Mouse (Mus musculus) brown adipose tissue, adult 24 weeks (tissue): ENCODE results near the gene Lmx1a. TPM values are rescaled to one million over a fixed set of nuclear protein-coding genes. Genes with fewer than 3 reads are reported as not detected.

Source experiments
- H3K27ac ChIP-seq: fragments of 200-500 bp; replicated peaks from 2 replicates; pipeline ENCODE4 v1.5.1; 2012; ENCODE audit warnings: low read depth, mild to moderate bottlenecking, low read length
- H3K4me1 ChIP-seq: fragments of 200-500 bp; 2 replicates; pipeline ENCODE4 v1.6.1; 2012; ENCODE audit warnings: low read length, mixed read lengths; ENCODE audit not compliant: control insufficient read depth, insufficient read depth, insufficient read length
- H3K4me3 ChIP-seq: fragments of 200-500 bp; 2 replicates; pipeline ENCODE4 v1.5.1; 2012; ENCODE audit warnings: low read depth, mild to moderate bottlenecking, low read length, moderate library complexity; ENCODE audit not compliant: insufficient read depth
- polyA plus RNA-seq: library from polyadenylated mRNA; stranded (reverse); fragments of >200 nt; gene quantifications from 2 replicates; pipeline ENCODE4 v1.2.4, GENCODE M21; 2012; ENCODE audit not compliant: missing spikeins, insufficient read depth, insufficient read length

Gene Lmx1a
- polyA plus RNA-seq, 1 experiment: not detected

DNA sequence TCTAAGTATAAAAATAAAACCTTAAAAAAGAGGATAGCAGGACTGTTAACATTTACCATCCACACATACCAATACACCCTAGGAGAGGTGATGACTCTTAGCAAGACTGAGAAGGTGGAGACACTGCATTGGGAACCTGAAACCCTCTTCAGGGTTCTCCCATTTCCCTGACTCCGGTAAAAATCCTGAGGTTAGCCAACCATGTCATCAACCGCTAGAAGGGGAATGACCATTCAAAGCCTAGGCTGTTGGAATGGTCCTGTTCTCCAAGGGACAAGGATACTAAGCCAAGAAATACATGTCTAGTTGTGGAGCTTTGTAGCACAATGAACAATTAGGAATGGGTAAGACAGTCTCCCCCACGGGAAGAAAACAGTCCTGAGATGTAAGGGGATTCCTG lies 185.1 kb downstream of the Lmx1a start:
- H3K4me3 ChIP-seq: no peak overlapping the region
- H3K4me1 ChIP-seq: peaks cover 6% of the 10 kb centered on the region; the same call in 1 of the 2 replicates
- H3K27ac ChIP-seq: no peak overlapping the region

DNA sequence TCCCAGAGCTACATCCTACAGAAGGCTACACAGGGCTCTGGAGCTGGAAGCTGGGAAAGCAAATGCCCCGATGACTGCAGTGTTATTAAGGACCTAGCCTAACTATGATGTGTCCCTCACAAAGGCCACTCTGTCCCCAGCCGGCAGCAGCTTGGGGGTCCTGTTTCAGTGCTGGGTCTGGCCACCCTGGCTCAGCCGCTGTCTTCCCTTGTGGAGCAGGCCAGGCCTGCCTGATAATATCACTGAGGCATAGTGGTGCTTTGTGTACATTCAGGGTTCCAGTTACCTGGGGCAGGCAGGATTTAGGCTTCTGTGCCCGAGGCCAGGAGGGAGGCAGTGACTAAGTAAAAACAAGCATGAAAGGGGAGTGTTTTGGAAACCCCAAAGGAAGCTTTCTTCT lies 188.9 kb downstream of the Lmx1a start:
- Histone ChIP-seq H3K27ac (no peak overlapping the region), H3K4me3 (no peak overlapping the region), H3K4me1 (peaks cover 2% of the 10 kb centered on the region; the same call in 1 of the 2 replicates)

DNA sequence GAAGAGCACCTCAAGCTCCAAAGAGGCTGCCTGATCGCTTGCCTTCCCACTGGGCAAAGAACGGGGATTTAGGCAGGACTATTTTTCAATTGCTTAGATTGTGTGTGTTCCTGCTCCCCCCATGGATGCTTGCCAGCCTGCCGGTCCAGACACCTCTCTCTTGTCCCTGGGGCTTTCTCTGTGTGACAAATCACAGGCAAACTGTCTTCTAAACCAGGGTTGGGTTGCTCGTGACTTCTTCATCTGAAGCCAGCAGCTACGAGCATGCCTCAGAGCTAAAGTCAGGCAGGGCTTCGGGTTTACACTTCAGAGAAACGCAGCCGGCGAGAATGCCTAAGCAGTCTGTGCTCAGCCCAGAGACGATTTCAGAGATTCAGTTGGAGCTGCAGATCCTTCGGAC lies 189.3 kb downstream of the Lmx1a start:
- no peak overlapping the region for H3K27ac ChIP-seq
- H3K4me3 ChIP-seq: no peak overlapping the region
- H3K4me1 ChIP-seq: no peaks in the 10 kb centered on the region

DNA sequence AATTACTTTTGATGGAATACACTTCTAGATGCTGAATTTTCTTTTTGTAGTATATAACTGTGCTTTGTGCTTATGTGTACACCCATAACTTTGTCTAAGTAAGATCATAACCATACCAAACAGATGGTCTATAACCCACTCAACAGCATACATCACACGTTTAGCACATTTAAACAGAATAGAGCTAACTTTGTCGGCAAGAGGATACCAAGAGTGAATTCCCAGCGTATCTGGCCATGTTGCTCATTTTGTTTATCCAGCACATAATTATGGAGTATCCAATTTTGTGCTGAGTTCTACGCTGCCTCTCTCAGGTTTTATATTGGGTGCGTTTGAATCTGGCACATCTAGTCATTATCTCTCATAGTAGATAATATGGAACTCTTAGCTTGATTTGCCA lies 196.7 kb downstream of the Lmx1a start:
- H3K4me1 ChIP-seq: no peaks in the 10 kb centered on the region
- no peak overlapping the region for H3K27ac ChIP-seq
- H3K4me3 ChIP-seq: no peak overlapping the region

DNA sequence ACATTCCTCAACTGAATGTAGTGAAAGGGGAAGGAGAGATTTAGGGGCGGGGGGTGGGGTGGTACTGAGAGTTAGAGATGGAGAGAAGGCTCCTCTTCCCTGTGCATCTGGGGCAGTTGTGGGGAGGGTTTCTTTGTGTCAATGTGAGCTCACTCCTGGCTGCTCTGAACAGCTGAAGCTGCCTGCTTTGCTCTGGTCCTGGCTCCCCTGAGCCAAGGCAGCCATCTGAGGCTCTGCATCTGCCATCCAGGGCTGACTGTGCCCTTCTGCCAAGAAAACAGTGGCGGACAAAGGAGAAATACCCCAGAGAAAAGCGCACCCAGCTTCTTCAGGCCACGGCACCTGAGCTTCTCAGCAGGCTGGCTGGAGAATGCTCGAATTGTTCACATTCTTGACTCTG lies 199.1 kb downstream of the Lmx1a start:
- H3K4me3 ChIP-seq: no peak overlapping the region
- H3K4me1 ChIP-seq: no peaks in the 10 kb centered on the region
- H3K27ac ChIP-seq: no peak overlapping the region

DNA sequence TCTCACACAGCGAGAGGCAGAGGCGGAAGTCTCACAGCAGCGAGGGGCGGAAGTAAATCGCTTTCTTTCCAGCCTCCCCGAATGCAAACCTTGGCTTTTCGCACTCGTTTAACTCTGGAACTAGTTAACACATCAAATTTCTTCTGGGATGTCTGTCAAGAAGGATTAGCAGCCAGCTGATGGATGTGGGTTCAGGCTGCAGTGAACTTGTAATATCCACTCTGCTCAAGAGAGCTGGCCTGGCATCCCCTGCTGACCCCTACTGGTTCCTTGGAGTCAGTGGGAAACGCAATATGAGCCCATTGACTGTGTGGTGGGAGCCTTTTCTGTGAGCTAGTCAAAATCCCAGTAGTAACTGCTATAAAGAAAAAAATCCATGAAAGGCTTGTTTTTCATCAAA lies 199.8 kb downstream of the Lmx1a start:
- H3K4me3 ChIP-seq: no peak overlapping the region

DNA sequence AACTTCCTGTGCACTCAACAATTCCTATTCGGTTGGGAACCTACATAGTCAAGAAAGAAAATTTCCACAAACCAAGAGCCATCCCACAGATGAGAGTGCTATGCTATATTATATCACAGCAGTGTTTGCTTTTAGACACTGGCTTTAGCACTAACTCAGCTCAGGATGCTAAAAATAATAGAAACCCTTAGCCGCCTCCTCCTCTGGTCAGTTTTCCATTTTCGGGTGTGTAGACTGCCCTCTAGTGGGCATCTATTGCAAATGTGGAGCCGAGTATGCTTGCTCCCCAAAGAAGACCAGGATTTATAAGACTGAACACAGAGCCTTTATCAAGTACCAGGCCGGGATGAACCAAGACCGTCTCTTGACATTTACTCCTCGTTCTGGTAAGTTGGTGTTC lies 207.2 kb downstream of the Lmx1a start:
- no peak overlapping the region for H3K4me3 ChIP-seq
- H3K4me1 ChIP-seq: no peaks in the 10 kb centered on the region
- H3K27ac ChIP-seq: no peak overlapping the region

More for the DNA sequence above, 199.8 kb downstream of the Lmx1a start:
- no peaks in the 10 kb centered on the region for H3K4me1 ChIP-seq
- no peak overlapping the region for H3K27ac ChIP-seq

Other genes starting within 250 kb of the Lmx1a start
- gene Lrrc52, start 222.5 kb upstream of the Lmx1a start, polyA plus RNA-seq: not detected in 2 replicates
- 26.0 and 34.8 TPM in 2 replicates for gene Rxrg, start 90.9 kb upstream of the Lmx1a start, polyA plus RNA-seq